Mouse (Mus musculus) liver, embryonic 14.5 days (tissue): ENCODE measurements around the gene Nectin4.

Experiments
- CTCF ChIP-seq: IDR thresholded peaks from 2 replicates; pipeline ENCODE4 v1.5.1; 2016; ENCODE audit warnings: antibody characterized with exemption, low read depth, control low read depth
- EP300 ChIP-seq: IDR thresholded peaks from 2 replicates; pipeline ENCODE4 v1.6.1; 2016; ENCODE audit warnings: antibody characterized with exemption, low read depth

- TF ChIP-seq CTCF (no peak), EP300 (no peak)
These were observed 40.3 kb upstream of the Nectin4 start for GRCm38 (mm10) chr1:171329433-171330215.
